Mouse (Mus musculus): Measurements from ENCODE around the gene Zeb2. TPM values are rescaled to one million over a fixed set of nuclear protein-coding genes. Genes with fewer than 3 reads are reported as not detected.

Gene Zeb2
- polyA plus RNA-seq, 1 experiment, result 9.8 TPM

DNA sequence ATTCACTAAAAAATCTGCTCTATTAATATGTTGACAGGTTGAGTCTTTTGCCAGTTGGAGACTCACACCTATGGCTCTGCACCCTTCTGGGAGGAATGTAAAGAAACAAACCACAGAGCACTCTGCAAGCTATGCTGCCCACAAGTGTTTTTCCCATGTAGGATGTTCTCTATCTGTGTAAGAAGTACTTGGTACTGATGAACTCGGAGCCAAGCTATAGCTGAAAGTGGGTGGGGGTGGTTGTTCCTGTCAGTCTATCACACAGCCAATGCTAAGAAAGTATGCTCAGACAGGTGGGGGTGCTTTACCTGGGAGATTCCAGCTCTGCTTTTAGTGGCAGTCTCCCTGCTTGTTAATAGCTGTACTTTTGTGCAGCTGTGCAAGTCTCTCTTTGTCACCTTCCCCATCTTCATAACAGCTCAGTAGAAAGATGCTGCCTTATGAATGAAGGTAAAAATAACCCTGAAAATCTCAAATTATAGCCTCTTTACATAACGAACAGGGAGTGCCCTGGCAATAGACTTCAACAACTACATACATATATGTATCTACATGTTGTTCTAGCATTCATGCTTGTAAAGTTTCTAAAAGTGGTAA lies 22.7 kb downstream of the Zeb2 start:
- peaks cover 44% of the 10 kb centered on the region for H3K36me3 ChIP-seq (ENCODE audit: control insufficient read depth, insufficient read depth)
- H3K79me3 ChIP-seq (ENCODE audit: low read depth), result peaks cover 49% of the 10 kb centered on the region
- H3K79me2 ChIP-seq (ENCODE audit: control insufficient read depth, insufficient read depth), result peaks cover 98% of the 10 kb centered on the region
- no peak overlapping the region for H3K4me3 ChIP-seq (ENCODE audit: insufficient read depth, poor library complexity, severe bottlenecking)
- no peak for TF ChIP-seq MYOG (IDR thresholded peaks at IDR 0.05; ENCODE audit: control insufficient read depth, extremely low read depth, insufficient read length)
- TF ChIP-seq MYOD1 (IDR thresholded peaks at IDR 0.05; ENCODE audit: control insufficient read depth, insufficient read length, low read depth), result no peak
- no peak for TF ChIP-seq CEBPB (IDR thresholded peaks at IDR 0.05; ENCODE audit: low read depth)
- TF ChIP-seq USF1 (IDR thresholded peaks at IDR 0.05; ENCODE audit: low read depth), result no peak
- TF ChIP-seq MAX (IDR thresholded peaks at IDR 0.05), result no peak
- no peak for TF ChIP-seq FOSL1 (IDR thresholded peaks at IDR 0.05; ENCODE audit: insufficient read depth, low read length, poor library complexity, severe bottlenecking)
- TF ChIP-seq CTCF (IDR thresholded peaks at IDR 0.05; ENCODE audit: control insufficient read depth, insufficient read depth, insufficient read length), result no peak
- H3ac ChIP-seq (ENCODE audit: control insufficient read depth, insufficient read length, low read depth), result no peak overlapping the region
- no peaks in the 10 kb centered on the region for H3K27me3 ChIP-seq (ENCODE audit: control insufficient read depth, insufficient read depth, insufficient read length)

DNA sequence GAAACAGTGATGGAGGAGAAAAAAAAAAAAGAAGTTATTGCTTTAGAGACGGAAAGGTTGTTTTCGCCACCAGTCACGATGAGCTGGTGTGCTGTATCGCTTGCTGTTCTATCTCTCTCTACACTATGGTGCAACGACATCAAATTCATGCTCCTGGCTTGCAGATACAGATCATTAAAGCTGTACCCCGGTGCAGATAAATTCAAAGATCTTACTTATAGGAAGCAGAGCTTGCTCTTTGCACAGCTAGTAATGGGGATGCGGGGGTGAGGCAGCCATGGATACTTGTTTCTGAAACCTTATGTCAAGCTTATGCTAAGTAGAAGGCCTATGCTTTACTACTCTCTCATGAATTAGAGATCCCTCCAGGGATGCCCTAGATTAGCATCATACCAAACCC lies 23.7 kb downstream of the Zeb2 start:
- Histone ChIP-seq H3ac (ENCODE audit: control insufficient read depth, insufficient read length, low read depth) (no peak overlapping the region), H3K4me3 (ENCODE audit: insufficient read depth, poor library complexity, severe bottlenecking) (no peak overlapping the region), H3K79me2 (ENCODE audit: control insufficient read depth, insufficient read depth) (peaks cover 99% of the 10 kb centered on the region), H3K79me3 (ENCODE audit: low read depth) (peaks cover 48% of the 10 kb centered on the region), H3K36me3 (ENCODE audit: control insufficient read depth, insufficient read depth) (peaks cover 42% of the 10 kb centered on the region), H3K27me3 (ENCODE audit: control insufficient read depth, insufficient read depth, insufficient read length) (no peaks in the 10 kb centered on the region)
- TF ChIP-seq CEBPB (IDR thresholded peaks at IDR 0.05; ENCODE audit: low read depth) (no peak), USF1 (IDR thresholded peaks at IDR 0.05; ENCODE audit: low read depth) (no peak), FOSL1 (IDR thresholded peaks at IDR 0.05; ENCODE audit: insufficient read depth, low read length, poor library complexity, severe bottlenecking) (no peak), MYOD1 (IDR thresholded peaks at IDR 0.05; ENCODE audit: control insufficient read depth, insufficient read length, low read depth) (no peak), MYOG (IDR thresholded peaks at IDR 0.05; ENCODE audit: control insufficient read depth, extremely low read depth, insufficient read length) (no peak), CTCF (IDR thresholded peaks at IDR 0.05; ENCODE audit: control insufficient read depth, insufficient read depth, insufficient read length) (no peak), MAX (IDR thresholded peaks at IDR 0.05) (no peak)

DNA sequence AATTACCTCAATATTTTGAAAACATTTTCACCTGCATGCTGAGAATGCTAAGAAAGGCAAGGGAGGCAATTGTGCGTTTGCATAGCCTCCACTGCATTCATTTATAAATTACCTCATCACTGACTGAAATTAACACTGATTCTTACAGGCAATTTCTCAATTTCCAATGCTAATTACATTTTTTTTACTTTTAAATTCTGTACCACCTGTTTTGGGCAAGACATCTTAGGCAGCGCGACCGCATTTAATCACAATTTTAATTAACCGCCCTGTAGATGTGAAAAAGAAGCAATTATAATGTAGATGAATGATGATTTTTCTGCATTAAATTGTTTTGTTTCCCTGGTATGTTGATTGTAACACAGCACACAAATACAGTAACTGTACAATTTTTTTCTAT lies 24.5 kb downstream of the Zeb2 start:
- H3K4me3 ChIP-seq (ENCODE audit: insufficient read depth, poor library complexity, severe bottlenecking), result no peak overlapping the region
- peaks cover 99% of the 10 kb centered on the region for H3K79me2 ChIP-seq (ENCODE audit: control insufficient read depth, insufficient read depth)
- no peaks in the 10 kb centered on the region for H3K27me3 ChIP-seq (ENCODE audit: control insufficient read depth, insufficient read depth, insufficient read length)
- TF ChIP-seq MYOG (IDR thresholded peaks at IDR 0.05; ENCODE audit: control insufficient read depth, extremely low read depth, insufficient read length) (no peak), MYOD1 (IDR thresholded peaks at IDR 0.05; ENCODE audit: control insufficient read depth, insufficient read length, low read depth) (no peak), MAX (IDR thresholded peaks at IDR 0.05) (no peak), CEBPB (IDR thresholded peaks at IDR 0.05; ENCODE audit: low read depth) (no peak), CTCF (IDR thresholded peaks at IDR 0.05; ENCODE audit: control insufficient read depth, insufficient read depth, insufficient read length) (no peak), USF1 (IDR thresholded peaks at IDR 0.05; ENCODE audit: low read depth) (no peak), FOSL1 (IDR thresholded peaks at IDR 0.05; ENCODE audit: insufficient read depth, low read length, poor library complexity, severe bottlenecking) (no peak)
- H3K79me3 ChIP-seq (ENCODE audit: low read depth), result peaks cover 49% of the 10 kb centered on the region
- H3ac ChIP-seq (ENCODE audit: control insufficient read depth, insufficient read length, low read depth), result no peak overlapping the region
- H3K36me3 ChIP-seq (ENCODE audit: control insufficient read depth, insufficient read depth), result peaks cover 48% of the 10 kb centered on the region

DNA sequence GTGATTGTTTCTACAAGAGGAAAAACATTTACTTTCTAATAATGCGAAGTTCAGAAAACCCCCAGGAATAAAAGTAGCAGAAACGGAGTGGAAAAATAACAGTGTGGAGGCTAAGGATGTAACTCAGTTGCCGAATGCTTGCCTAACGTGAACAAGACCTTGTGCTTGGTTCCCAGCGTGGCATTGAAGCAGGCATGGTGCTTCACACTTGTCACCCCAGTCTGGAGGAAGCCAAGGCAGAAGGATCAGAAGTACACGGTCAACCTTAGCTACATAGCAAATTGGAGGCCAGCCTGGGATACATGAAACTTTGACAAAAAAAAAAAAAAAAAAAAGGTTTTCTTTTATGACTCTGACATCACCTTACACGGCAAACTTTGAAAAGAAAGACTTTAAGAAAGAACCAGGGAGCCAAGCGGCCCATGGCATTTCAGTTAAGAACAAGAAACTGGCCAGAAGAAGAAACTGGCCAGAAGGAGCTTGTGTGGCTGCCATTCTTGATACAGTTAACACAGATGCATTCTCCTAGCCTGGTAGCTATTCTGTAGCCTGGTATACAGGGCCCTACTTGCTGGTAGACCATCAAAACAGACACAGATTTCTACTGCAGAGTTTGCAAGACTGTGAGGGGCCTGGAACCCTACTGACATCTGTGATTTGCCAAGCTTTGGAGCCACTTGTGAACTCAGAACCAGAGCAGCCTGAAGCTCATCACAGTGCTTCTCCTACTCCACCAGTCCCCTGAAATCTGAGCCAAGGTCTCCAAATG lies 26.5 kb downstream of the Zeb2 start:
- H3K36me3 ChIP-seq (ENCODE audit: control insufficient read depth, insufficient read depth), result peaks cover 42% of the 10 kb centered on the region
- TF ChIP-seq MYOD1 (IDR thresholded peaks at IDR 0.05; ENCODE audit: control insufficient read depth, insufficient read length, low read depth) (no peak), CEBPB (IDR thresholded peaks at IDR 0.05; ENCODE audit: low read depth) (no peak), MAX (IDR thresholded peaks at IDR 0.05) (no peak), MYOG (IDR thresholded peaks at IDR 0.05; ENCODE audit: control insufficient read depth, extremely low read depth, insufficient read length) (no peak), FOSL1 (IDR thresholded peaks at IDR 0.05; ENCODE audit: insufficient read depth, low read length, poor library complexity, severe bottlenecking) (no peak), USF1 (IDR thresholded peaks at IDR 0.05; ENCODE audit: low read depth) (no peak), CTCF (IDR thresholded peaks at IDR 0.05; ENCODE audit: control insufficient read depth, insufficient read depth, insufficient read length) (no peak)
- no peaks in the 10 kb centered on the region for H3K27me3 ChIP-seq (ENCODE audit: control insufficient read depth, insufficient read depth, insufficient read length)

DNA sequence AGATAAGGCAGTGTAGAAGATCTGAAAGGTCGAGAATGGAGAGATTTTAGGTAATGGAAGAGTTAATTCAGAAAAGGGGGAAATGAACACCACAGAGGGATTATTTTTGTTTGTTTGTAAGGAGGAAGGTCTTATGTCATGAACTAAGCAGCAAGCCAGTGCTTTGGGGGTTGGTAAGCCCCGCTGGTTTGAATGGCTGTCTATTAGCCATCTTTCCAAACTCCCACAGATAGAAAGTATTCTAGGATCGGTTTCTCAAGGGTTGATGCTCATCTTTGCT lies 28.0 kb downstream of the Zeb2 start:
- Histone ChIP-seq H3K36me3 (ENCODE audit: control insufficient read depth, insufficient read depth) (peaks cover 38% of the 10 kb centered on the region), H3K79me3 (ENCODE audit: low read depth) (peaks cover 47% of the 10 kb centered on the region), H3K79me2 (ENCODE audit: control insufficient read depth, insufficient read depth) (peaks cover 98% of the 10 kb centered on the region), H3K27me3 (ENCODE audit: control insufficient read depth, insufficient read depth, insufficient read length) (no peaks in the 10 kb centered on the region), H3K4me3 (ENCODE audit: insufficient read depth, poor library complexity, severe bottlenecking) (no peak overlapping the region), H3ac (ENCODE audit: control insufficient read depth, insufficient read length, low read depth) (no peak overlapping the region)
- TF ChIP-seq USF1 (IDR thresholded peaks at IDR 0.05; ENCODE audit: low read depth), result no peak
- no peak for TF ChIP-seq FOSL1 (IDR thresholded peaks at IDR 0.05; ENCODE audit: insufficient read depth, low read length, poor library complexity, severe bottlenecking)
- TF ChIP-seq CTCF (IDR thresholded peaks at IDR 0.05; ENCODE audit: control insufficient read depth, insufficient read depth, insufficient read length), result no peak

More for the DNA sequence above, 26.5 kb downstream of the Zeb2 start:
- peaks cover 98% of the 10 kb centered on the region for H3K79me2 ChIP-seq (ENCODE audit: control insufficient read depth, insufficient read depth)
- no peak overlapping the region for H3K4me3 ChIP-seq (ENCODE audit: insufficient read depth, poor library complexity, severe bottlenecking)
- H3ac ChIP-seq (ENCODE audit: control insufficient read depth, insufficient read length, low read depth), result no peak overlapping the region
- H3K79me3 ChIP-seq (ENCODE audit: low read depth), result peaks cover 47% of the 10 kb centered on the region

All from C2C12 (cell line).